Mouse (Mus musculus): ENCODE data around the gene Micu2. TPM values are rescaled to one million over a fixed set of nuclear protein-coding genes. Genes with fewer than 3 reads are reported as not detected.
A peak's percentile ranks its signal among the peaks of the same experiment; 100 is the strongest.

The Micu2 gene
- polyA plus RNA-seq, 1 experiment from 2014 or later = 84.5 TPM

- no peak overlapping the region for H3K4me2 ChIP-seq (replicated peaks)
- no peaks in the 10 kb centered on the region for H3K9me3 ChIP-seq
- 76% methylated on average over 2 of the region's 2 CpGs for WGBS
- no peak overlapping the region for H3K9ac ChIP-seq
- no peaks in the 10 kb centered on the region for H3K27me3 ChIP-seq (replicated peaks)
- H3K27ac ChIP-seq = no peak overlapping the region
- peaks cover 21% of the 10 kb centered on the region for H3K4me1 ChIP-seq (replicated peaks)
- no peaks in the 10 kb centered on the region for H3K36me3 ChIP-seq
- ATAC-seq = no peak
- H3K4me3 ChIP-seq (replicated peaks) = no peak overlapping the region
Measured at GRCm38 (mm10) chr14:57886032-57886431, 113.0 kb downstream of the Micu2 start.

- no peaks in the 10 kb centered on the region for H3K9me3 ChIP-seq
- WGBS = 73% methylated on average over 3 of the region's 3 CpGs
- ATAC-seq = peak; percentile 81
- H3K4me3 ChIP-seq (replicated peaks) = no peak overlapping the region
- no peak overlapping the region for H3K4me2 ChIP-seq (replicated peaks)
- H3K9ac ChIP-seq = no peak overlapping the region
- H3K27ac ChIP-seq = peak overlapping the region; percentile 77; the same call in 1 of the 2 replicates
- no peaks in the 10 kb centered on the region for H3K36me3 ChIP-seq
- no peaks in the 10 kb centered on the region for H3K27me3 ChIP-seq (replicated peaks)
- H3K4me1 ChIP-seq (replicated peaks) = peaks cover 21% of the 10 kb centered on the region
Measured at GRCm38 (mm10) chr14:57883341-57883740, 115.7 kb downstream of the Micu2 start.

GRCm38 (mm10) chr14:57882720-57883119 lies 116.3 kb downstream of the Micu2 start:
- peak overlapping the region; percentile 77; the same call in 1 of the 2 replicates for H3K27ac ChIP-seq
- no peak overlapping the region for H3K4me3 ChIP-seq (replicated peaks)
- H3K9me3 ChIP-seq = no peaks in the 10 kb centered on the region
- peaks cover 17% of the 10 kb centered on the region for H3K4me1 ChIP-seq (replicated peaks)
- H3K36me3 ChIP-seq = no peaks in the 10 kb centered on the region
- no peak overlapping the region for H3K9ac ChIP-seq
- WGBS = 36% methylated on average over 4 of the region's 4 CpGs
- peak; percentile 77 for ATAC-seq
- no peak overlapping the region for H3K4me2 ChIP-seq (replicated peaks)
- H3K27me3 ChIP-seq (replicated peaks) = no peaks in the 10 kb centered on the region

GRCm38 (mm10) chr14:57881793-57882192 lies 117.3 kb downstream of the Micu2 start:
- peak; percentile 43; the same call in 1 of the 2 replicates for ATAC-seq
- H3K9ac ChIP-seq = no peak overlapping the region
- H3K36me3 ChIP-seq = no peaks in the 10 kb centered on the region
- peaks cover 15% of the 10 kb centered on the region for H3K4me1 ChIP-seq (replicated peaks)
- WGBS = 62% methylated on average over 4 of the region's 4 CpGs
- H3K9me3 ChIP-seq = no peaks in the 10 kb centered on the region
- H3K4me2 ChIP-seq (replicated peaks) = no peak overlapping the region
- H3K27me3 ChIP-seq (replicated peaks) = no peaks in the 10 kb centered on the region
- H3K4me3 ChIP-seq (replicated peaks) = no peak overlapping the region
- H3K27ac ChIP-seq = peak overlapping the region; percentile 68

GRCm38 (mm10) chr14:57881074-57881473 lies 118.0 kb downstream of the Micu2 start:
- no peak for ATAC-seq
- H3K4me3 ChIP-seq (replicated peaks) = no peak overlapping the region
- H3K9ac ChIP-seq = no peak overlapping the region
- no peaks in the 10 kb centered on the region for H3K36me3 ChIP-seq
- no peaks in the 10 kb centered on the region for H3K27me3 ChIP-seq (replicated peaks)
- no peaks in the 10 kb centered on the region for H3K9me3 ChIP-seq
- no peak overlapping the region for H3K27ac ChIP-seq
- peaks cover 15% of the 10 kb centered on the region for H3K4me1 ChIP-seq (replicated peaks)
- no peak overlapping the region for H3K4me2 ChIP-seq (replicated peaks)

DNA sequence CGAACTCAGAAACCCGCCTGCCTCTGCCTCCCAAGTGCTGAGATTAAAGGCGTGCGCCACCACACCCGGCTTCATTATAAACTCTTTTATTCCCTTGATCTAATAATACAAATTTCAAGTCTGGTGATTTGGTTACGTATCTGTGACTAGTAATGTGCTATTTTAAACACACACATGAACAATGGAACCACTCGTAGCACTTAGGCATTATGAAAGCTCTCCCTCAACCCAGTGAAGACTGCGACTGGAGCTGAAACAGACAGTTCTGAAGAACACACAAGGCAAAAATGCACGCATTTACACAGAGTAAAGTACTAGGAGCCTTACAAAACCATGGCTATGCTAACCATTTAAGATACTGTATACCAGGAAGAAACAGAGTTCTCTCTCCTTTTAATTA lies 121.1 kb downstream of the Micu2 start:
- Histone ChIP-seq H3K27me3 (replicated peaks) (no peaks in the 10 kb centered on the region), H3K9me3 (no peaks in the 10 kb centered on the region), H3K27ac (no peak overlapping the region), H3K9ac (no peak overlapping the region), H3K4me2 (replicated peaks) (no peak overlapping the region), H3K4me3 (replicated peaks) (no peak overlapping the region), H3K36me3 (no peaks in the 10 kb centered on the region), H3K4me1 (replicated peaks) (peaks cover 6% of the 10 kb centered on the region; the same call in 1 of the 2 replicates)
- 90% methylated on average over 9 of the region's 9 CpGs for WGBS
- ATAC-seq = no peak

GRCm38 (mm10) chr14:57866676-57867276 lies 132.3 kb downstream of the Micu2 start:
- no peak overlapping the region for H3K9ac ChIP-seq
- H3K4me3 ChIP-seq (replicated peaks) = no peak overlapping the region
- no peak overlapping the region for H3K4me2 ChIP-seq (replicated peaks)
- WGBS = 98% methylated on average over 3 of the region's 3 CpGs
- H3K27ac ChIP-seq = no peak overlapping the region
- no peaks in the 10 kb centered on the region for H3K4me1 ChIP-seq (replicated peaks)
- H3K27me3 ChIP-seq (replicated peaks) = no peaks in the 10 kb centered on the region
- ATAC-seq = no peak
- peaks cover 6% of the 10 kb centered on the region; the same call in 1 of the 2 replicates for H3K36me3 ChIP-seq
- H3K9me3 ChIP-seq = no peaks in the 10 kb centered on the region

Other genes with a start within 250 kb of the Micu2 start
- 16.2 and 16.9 TPM in 2 replicates for gene Lats2, start 240.9 kb downstream of the Micu2 start, polyA plus RNA-seq (2015; fragmentation: Nextera tagmentation; extraction: Ambion mirVana)
- gene Sap18, start 201.1 kb downstream of the Micu2 start, polyA plus RNA-seq (2015; fragmentation: Nextera tagmentation; extraction: Ambion mirVana) = 18.2 and 22.3 TPM in 2 replicates
- 27.2 and 30.8 TPM in 2 replicates for gene Ska3, start 173.1 kb downstream of the Micu2 start, polyA plus RNA-seq (2015; fragmentation: Nextera tagmentation; extraction: Ambion mirVana)
- 177 and 197 TPM in 2 replicates for gene Mrpl57, start 173.0 kb downstream of the Micu2 start, polyA plus RNA-seq (2015; fragmentation: Nextera tagmentation; extraction: Ambion mirVana)
- gene Zdhhc20, start 109.0 kb downstream of the Micu2 start, polyA plus RNA-seq (2015; fragmentation: Nextera tagmentation; extraction: Ambion mirVana) = 55.3 and 61.6 TPM in 2 replicates
- 17.1 and 19.3 TPM in 2 replicates for gene Fgf9, start 71.3 kb upstream of the Micu2 start, polyA plus RNA-seq (2015; fragmentation: Nextera tagmentation; extraction: Ambion mirVana)